Mouse (Mus musculus) heart, embryonic 16.5 days (tissue): ENCODE results near the gene Gm813. TPM values are rescaled to one million over a fixed set of nuclear protein-coding genes. Genes with fewer than 3 reads are reported as not detected.

Experiments
- ATAC-seq: fragments of 200-750 bp; cut with Nextera tagmentation; replicated peaks from 2 replicates; pipeline ENCODE4 v1.8.0; 2017; ENCODE audit warnings: moderate number of reproducible peaks; ENCODE audit not compliant: insufficient read depth, low FRiP score; ENCODE audit errors: extremely low read depth
- H3K27ac ChIP-seq: fragments of 300-500 bp; sonication (generic); 2 replicates; pipeline ENCODE4 v1.5.1; 2014; ENCODE audit warnings: mild to moderate bottlenecking, low read length, control low read depth, moderate library complexity
- H3K27me3 ChIP-seq: fragments of 300-500 bp; sonication (generic); 2 replicates; pipeline ENCODE4 v1.6.1; 2014; ENCODE audit warnings: low read length, mixed read lengths; ENCODE audit not compliant: control insufficient read depth, insufficient read depth
- H3K36me3 ChIP-seq: fragments of 300-500 bp; sonication (generic); 2 replicates; pipeline ENCODE4 v1.6.1; 2014; ENCODE audit not compliant: control insufficient read depth, insufficient read depth
- H3K4me1 ChIP-seq: fragments of 300-500 bp; sonication (generic); 2 replicates; pipeline ENCODE4 v1.6.1; 2014; ENCODE audit warnings: low read length, mixed read lengths; ENCODE audit not compliant: control insufficient read depth, insufficient read depth
- H3K4me2 ChIP-seq: fragments of 300-500 bp; sonication (generic); 2 replicates; pipeline ENCODE4 v1.6.1; 2014; ENCODE audit warnings: low read depth, mild to moderate bottlenecking, control low read depth, low read length
- H3K4me3 ChIP-seq: fragments of 300-500 bp; sonication (generic); 2 replicates; pipeline ENCODE4 v1.5.1; 2014; ENCODE audit warnings: mild to moderate bottlenecking, control low read depth, low read length
- H3K9ac ChIP-seq: fragments of 300-500 bp; sonication (generic); 2 replicates; pipeline ENCODE4 v1.6.1; 2014; ENCODE audit warnings: low read length, control low read depth
- H3K9me3 ChIP-seq: fragments of 300-500 bp; sonication (generic); replicated peaks from 2 replicates; pipeline ENCODE4 v1.6.1; 2016; ENCODE audit warnings: low read length; ENCODE audit not compliant: control insufficient read depth
- WGBS: fragments of 180-500 bp; shearing (Covaris S2); extraction: QIAGEN DNeasy Blood & Tissue Kit; methylation state at CpG from one replicate; pipeline ENCODE4 v1.1.7; 2014; 5-methylcytosine and 5-hydroxymethylcytosine counted together
- polyA plus RNA-seq: library from polyadenylated mRNA; unstranded; fragments of >200 nt; fragmentation: Nextera tagmentation; extraction: Ambion mirVana; gene quantifications from 2 replicates; pipeline ENCODE4 v1.2.1, GENCODE M21; 2015

Gm813 gene
- polyA plus RNA-seq, 1 experiment from 2014 or later = not detected

GRCm38 (mm10) chr16:58638689-58639175 lies 22.0 kb upstream of the Gm813 start, which contains the start of gene E330017A01Rik:
TSS of gene E330017A01Rik (minus strand) at chr16:58638739.
- Histone ChIP-seq H3K9ac (no peak within 1 kb of the TSS), H3K4me2 (no peak within 1 kb of the TSS), H3K27ac (no peak within 1 kb of the TSS), H3K4me3 (no peak within 1 kb of the TSS), H3K4me1 (no peaks in the 10 kb centered on the region), H3K36me3 (no peaks in the 10 kb centered on the region), H3K27me3 (no peaks in the 10 kb centered on the region), H3K9me3 (no peaks in the 10 kb centered on the region)
- 33% methylated on average over 3 of the region's 3 CpGs for WGBS
- no peak for ATAC-seq

GRCm38 (mm10) chr16:58638016-58638415 lies 21.2 kb upstream of the Gm813 start:
- no peaks in the 10 kb centered on the region for H3K36me3 ChIP-seq
- ATAC-seq = no peak

DNA sequence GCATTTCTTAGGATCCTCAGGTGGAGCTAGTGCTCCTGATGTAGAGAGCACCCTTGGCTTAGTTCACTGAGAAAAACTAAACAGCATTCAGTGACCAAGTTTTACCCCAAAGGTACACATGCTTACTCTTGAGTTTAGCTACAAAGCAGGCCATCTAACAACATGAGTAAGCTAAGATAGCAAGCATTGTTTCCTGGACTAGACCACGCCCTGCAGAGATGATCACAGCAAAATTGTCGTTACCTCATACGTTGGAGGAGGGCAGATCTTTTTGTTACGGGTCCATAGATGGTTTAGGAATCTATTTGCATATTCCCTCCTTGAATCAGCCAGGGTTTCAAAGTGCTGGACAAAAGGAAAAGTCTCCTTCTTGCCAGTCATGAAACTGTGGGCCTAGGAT lies 20.7 kb upstream of the Gm813 start:
- Histone ChIP-seq H3K9ac (no peak overlapping the region), H3K4me3 (no peak overlapping the region), H3K9me3 (no peaks in the 10 kb centered on the region), H3K27ac (no peak overlapping the region), H3K27me3 (no peaks in the 10 kb centered on the region), H3K4me2 (no peak overlapping the region), H3K36me3 (no peaks in the 10 kb centered on the region), H3K4me1 (no peaks in the 10 kb centered on the region)
- no peak for ATAC-seq
- WGBS = 80% methylated on average over 4 of the region's 4 CpGs

More at GRCm38 (mm10) chr16:58638016-58638415, 21.2 kb upstream of the Gm813 start:
- H3K4me2 ChIP-seq = no peak overlapping the region
- H3K9ac ChIP-seq = no peak overlapping the region
- no peak overlapping the region for H3K27ac ChIP-seq
- no peaks in the 10 kb centered on the region for H3K9me3 ChIP-seq
- H3K4me1 ChIP-seq = no peaks in the 10 kb centered on the region
- 82% methylated on average over 7 of the region's 7 CpGs for WGBS
- no peaks in the 10 kb centered on the region for H3K27me3 ChIP-seq
- H3K4me3 ChIP-seq = no peak overlapping the region

DNA sequence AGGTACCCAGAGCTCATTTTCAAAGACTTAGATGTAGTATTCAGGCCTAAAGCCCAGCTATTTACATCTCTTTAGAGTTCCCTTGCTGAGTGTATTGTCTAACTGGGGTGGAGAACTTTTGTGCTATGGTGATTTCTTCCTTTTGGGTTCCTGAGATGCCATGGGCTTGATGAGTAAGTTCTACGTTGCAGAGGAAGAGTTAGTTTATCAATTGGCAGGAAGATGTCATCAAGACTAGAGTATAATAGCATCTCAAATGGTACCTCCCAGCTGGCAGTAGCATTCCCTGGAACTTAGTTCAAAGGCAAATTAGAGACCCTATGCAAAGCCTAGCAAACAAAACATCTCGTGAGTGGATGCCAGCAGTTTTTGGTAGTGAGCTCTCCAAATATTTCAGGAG lies 19.1 kb upstream of the Gm813 start:
- no peak for ATAC-seq

GRCm38 (mm10) chr16:58629736-58630135 lies 13.0 kb upstream of the Gm813 start:
- no peak for ATAC-seq
- Histone ChIP-seq H3K9ac (no peak overlapping the region), H3K4me2 (no peak overlapping the region), H3K36me3 (no peaks in the 10 kb centered on the region), H3K27ac (no peak overlapping the region), H3K4me1 (no peaks in the 10 kb centered on the region), H3K27me3 (no peaks in the 10 kb centered on the region), H3K9me3 (no peaks in the 10 kb centered on the region), H3K4me3 (no peak overlapping the region)
- WGBS = 49% methylated on average over 2 of the region's 2 CpGs

More for the DNA sequence above, 19.1 kb upstream of the Gm813 start:
- no peaks in the 10 kb centered on the region for H3K36me3 ChIP-seq
- no peak overlapping the region for H3K9ac ChIP-seq
- no peaks in the 10 kb centered on the region for H3K4me1 ChIP-seq
- H3K27me3 ChIP-seq = no peaks in the 10 kb centered on the region
- no peak overlapping the region for H3K4me2 ChIP-seq
- no peak overlapping the region for H3K4me3 ChIP-seq
- no peaks in the 10 kb centered on the region for H3K9me3 ChIP-seq
- no peak overlapping the region for H3K27ac ChIP-seq
- WGBS = 63% methylated on average over 2 of the region's 2 CpGs

DNA sequence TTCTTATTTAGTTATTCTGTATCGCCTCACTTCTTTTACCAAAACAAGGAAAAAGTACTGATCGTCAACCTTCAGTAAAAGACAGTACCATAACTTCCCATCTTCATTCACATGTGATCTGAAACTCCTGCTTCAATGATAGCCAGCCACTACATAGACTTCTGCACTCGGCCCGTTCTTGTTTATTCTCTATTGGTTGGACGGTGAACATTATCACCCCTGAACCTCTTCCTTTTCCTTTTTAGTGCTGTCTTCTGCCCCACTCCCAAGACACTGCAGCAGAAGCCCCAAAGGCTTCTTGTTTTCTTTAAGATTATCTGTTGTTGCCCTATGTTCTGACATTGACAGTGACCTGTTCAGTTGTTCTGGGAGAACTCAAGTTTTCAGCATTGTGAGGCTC lies 12.2 kb upstream of the Gm813 start:
- H3K4me1 ChIP-seq = no peaks in the 10 kb centered on the region
- no peaks in the 10 kb centered on the region for H3K36me3 ChIP-seq
- H3K27me3 ChIP-seq = no peaks in the 10 kb centered on the region
- no peak overlapping the region for H3K4me2 ChIP-seq
- no peak overlapping the region for H3K9ac ChIP-seq
- no peak overlapping the region for H3K27ac ChIP-seq
- 85% methylated on average over 5 of the region's 5 CpGs for WGBS
- H3K9me3 ChIP-seq = no peaks in the 10 kb centered on the region
- no peak overlapping the region for H3K4me3 ChIP-seq
- ATAC-seq = no peak

DNA sequence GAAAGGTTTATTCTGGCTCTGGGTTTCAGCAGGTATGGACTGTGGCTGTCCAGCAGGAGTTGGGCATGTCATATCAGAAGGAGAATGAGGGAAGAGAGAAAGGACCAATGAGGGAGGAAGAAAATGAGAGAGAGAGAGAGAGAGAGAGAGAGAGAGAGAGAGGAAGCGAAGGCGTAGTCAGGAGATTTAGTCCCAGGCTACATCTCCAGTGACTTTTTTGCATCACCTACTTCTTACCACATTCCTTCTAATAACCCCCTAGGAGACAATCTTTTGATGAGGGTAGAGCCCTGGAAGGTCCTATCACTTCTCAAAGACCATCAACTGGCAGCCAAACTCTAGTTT lies 11.5 kb upstream of the Gm813 start:
- no peak for ATAC-seq
- no peaks in the 10 kb centered on the region for H3K4me1 ChIP-seq
- no peak overlapping the region for H3K4me2 ChIP-seq
- 94% methylated on average over 2 of the region's 2 CpGs for WGBS
- no peaks in the 10 kb centered on the region for H3K9me3 ChIP-seq
- H3K9ac ChIP-seq = no peak overlapping the region
- H3K27me3 ChIP-seq = no peaks in the 10 kb centered on the region
- H3K27ac ChIP-seq = no peak overlapping the region
- H3K36me3 ChIP-seq = no peaks in the 10 kb centered on the region
- no peak overlapping the region for H3K4me3 ChIP-seq

GRCm38 (mm10) chr16:58627597-58628335 lies 11.0 kb upstream of the Gm813 start:
- H3K9ac ChIP-seq = no peak overlapping the region
- no peaks in the 10 kb centered on the region for H3K27me3 ChIP-seq
- no peaks in the 10 kb centered on the region for H3K9me3 ChIP-seq
- WGBS = 89% methylated on average over 4 of the region's 4 CpGs
- H3K36me3 ChIP-seq = no peaks in the 10 kb centered on the region
- H3K4me1 ChIP-seq = no peaks in the 10 kb centered on the region
- ATAC-seq = no peak
- no peak overlapping the region for H3K4me2 ChIP-seq
- H3K4me3 ChIP-seq = no peak overlapping the region
- no peak overlapping the region for H3K27ac ChIP-seq

DNA sequence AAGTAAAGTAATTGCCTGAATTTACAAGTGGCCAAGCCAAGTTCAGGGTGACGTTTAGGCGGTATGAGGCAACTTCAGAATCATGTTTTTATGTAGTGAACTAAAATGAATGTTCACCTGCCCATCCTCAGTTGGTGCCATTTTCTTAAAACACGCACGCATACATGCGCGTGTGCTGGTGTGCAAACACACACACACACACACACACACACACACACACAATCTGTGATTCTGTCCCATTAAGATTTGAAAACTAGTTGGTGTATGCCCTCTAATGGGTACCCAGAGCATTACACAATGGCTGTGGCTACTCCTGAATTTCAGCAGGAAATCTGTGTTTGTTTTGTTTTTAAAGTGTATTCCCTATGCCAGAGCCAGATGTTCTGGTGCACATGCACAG lies 7.2 kb upstream of the Gm813 start:
- 83% methylated on average over 6 of the region's 6 CpGs for WGBS
- no peak for ATAC-seq
- Histone ChIP-seq H3K36me3 (no peaks in the 10 kb centered on the region), H3K4me1 (no peaks in the 10 kb centered on the region), H3K9ac (no peak overlapping the region), H3K4me2 (no peak overlapping the region), H3K4me3 (no peak overlapping the region), H3K27ac (no peak overlapping the region), H3K27me3 (no peaks in the 10 kb centered on the region), H3K9me3 (no peaks in the 10 kb centered on the region)
